Mouse (Mus musculus) heart, postnatal 4 days (tissue): Measurements from ENCODE around the gene Tmem221. TPM values are rescaled to one million over a fixed set of nuclear protein-coding genes. Genes with fewer than 3 reads are reported as not detected.

Source experiments
- DNase-seq: peaks from one replicate; pipeline ENCODE4 v3.0.0; 2021
- total RNA-seq, 2 experiments: library from RNA; stranded (reverse); gene quantifications; 2 replicates each; pipeline ENCODE4 v1.2.3; 2021

Tmem221 gene
- total RNA-seq, 2 experiments from 2014 or later: not detected

DNA sequence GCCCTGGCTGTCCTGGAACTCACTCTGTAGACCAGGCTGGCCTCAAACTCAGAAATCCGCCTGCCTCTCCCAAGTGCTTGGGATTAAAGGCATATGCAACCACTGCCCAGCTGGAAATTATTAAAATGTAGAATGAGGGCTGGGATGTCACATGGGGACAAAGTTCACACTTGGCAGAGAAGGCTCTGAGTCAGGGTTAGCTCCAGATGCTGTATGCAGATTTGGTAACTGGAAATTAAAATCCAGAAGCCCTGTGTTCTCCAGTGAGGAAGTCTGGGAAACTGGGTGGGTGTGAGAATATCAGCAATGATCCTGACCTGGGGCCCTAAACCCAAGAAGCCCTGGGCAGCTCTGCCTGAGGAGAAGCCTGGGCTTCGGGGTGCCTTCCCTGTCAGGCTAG lies 49.4 kb downstream of the Tmem221 start:
- no peak for DNase-seq

DNA sequence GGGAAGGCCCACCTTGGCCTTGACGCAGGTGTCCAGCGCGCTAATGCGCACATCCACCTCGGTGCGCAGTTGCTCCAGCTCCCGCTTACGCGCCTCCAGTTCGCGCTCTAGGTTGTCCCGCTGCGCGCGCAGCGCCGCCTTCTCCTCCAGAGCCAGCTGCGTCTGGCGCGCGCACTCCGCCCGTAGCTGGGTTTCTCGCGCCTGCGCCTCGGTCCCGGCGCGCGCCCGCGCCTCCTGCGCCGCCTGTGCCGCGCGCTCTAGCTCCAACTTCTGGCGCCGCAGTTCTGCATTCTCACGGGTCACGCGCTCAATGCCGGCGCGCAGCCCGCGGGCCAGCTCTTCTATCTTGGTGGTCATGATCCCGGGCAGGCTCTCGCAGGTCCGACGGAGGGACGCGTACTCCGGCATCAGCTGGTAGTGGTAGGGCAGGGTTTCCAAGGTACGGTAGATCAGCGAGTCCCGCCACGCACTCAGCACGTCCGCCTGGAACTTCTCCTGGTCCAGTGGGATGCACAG lies 51.0 kb downstream of the Tmem221 start:
- DNase-seq: peak; percentile 82

DNA sequence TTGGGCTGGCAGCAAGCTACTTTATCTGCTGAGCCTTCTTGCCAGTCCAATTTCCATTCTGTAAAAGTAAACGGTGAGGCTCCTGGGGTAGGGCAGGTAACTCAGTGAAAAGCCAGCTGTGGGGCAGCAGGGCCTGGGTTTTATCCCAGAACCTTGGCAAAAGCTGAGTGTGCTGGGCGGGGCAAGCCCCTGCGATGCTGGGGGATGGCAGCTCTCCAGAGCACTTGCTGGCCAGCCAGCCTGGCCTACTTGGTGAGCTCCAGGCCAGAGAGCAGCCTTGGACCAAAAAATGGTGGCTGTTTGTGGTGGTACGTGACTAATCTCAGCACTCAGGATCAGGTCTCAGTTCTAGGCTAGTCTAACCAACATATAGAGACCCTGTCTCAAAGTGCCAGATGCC lies 52.7 kb downstream of the Tmem221 start:
- DNase-seq: no peak

DNA sequence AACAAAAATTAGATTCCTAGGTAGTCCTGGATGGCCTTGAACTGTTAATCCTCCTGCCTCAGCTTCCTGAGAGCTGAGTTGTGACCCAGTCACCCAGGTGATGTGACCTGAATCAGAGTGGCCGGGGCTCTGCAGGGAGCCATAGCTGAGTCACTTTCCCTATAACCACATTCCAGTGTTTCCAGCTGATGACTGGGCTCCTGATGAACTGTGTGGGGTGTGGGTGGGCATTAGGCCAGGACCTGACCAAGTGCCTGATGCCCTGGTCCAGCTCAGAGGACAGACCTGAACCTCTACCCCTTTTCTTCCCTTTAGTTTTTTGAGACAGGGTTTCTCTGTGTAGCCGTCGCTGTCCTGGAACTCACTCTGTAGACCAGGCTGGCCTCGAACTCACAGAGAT lies 53.3 kb downstream of the Tmem221 start:
- DNase-seq: no peak

DNA sequence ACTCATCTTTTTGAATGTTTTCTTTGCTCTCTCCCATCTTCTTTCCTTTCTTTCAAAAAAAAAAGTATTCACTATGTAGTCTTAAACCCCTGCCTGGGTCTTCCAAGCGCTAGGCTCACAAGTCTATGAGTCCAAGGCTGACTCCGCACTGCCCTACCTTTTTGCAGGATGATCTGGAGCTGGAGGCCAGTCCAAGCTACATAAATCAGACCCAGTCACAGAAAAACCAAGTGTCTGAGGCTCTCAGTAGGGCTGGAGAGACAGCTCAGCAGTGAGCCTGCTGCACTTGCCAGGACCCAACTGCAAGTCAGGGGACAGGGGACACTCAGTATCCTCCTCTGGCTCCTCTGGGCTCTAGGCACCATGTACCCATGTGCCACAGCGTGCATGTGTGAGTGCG lies 54.3 kb downstream of the Tmem221 start:
- no peak for DNase-seq

Other genes with a start within 250 kb of the Tmem221 start
- 100 to 1,000 TPM in 1 of 2 experiments, 10 to 100 TPM in 1; 99.4 to 106 TPM for gene Use1, start 192.0 kb downstream of the Tmem221 start, total RNA-seq
- gene Ocel1, start 187.6 kb downstream of the Tmem221 start, total RNA-seq: 1 to 10 TPM; 7.9 to 9.9 TPM
- gene Nr2f6, start 176.9 kb downstream of the Tmem221 start, total RNA-seq: 10 to 100 TPM; 64.9 to 66.4 TPM
- 10 to 100 TPM; 27.2 to 27.9 TPM for gene Ushbp1, start 163.1 kb downstream of the Tmem221 start, total RNA-seq
- gene Babam1, start 162.0 kb downstream of the Tmem221 start, total RNA-seq: 10 to 100 TPM; 69.4 to 70.7 TPM
- 1 to 10 TPM; 9.8 TPM for gene Ankle1, start 152.9 kb downstream of the Tmem221 start, total RNA-seq
- gene Abhd8, start 95.2 kb downstream of the Tmem221 start, total RNA-seq: 10 to 100 TPM; 37.7 to 39.3 TPM
- 100 to 1,000 TPM in 1 of 2 experiments, 10 to 100 TPM in 1; 96.0 to 107 TPM for gene Mrpl34, start 93.9 kb downstream of the Tmem221 start, total RNA-seq
- gene Dda1, start 89.7 kb downstream of the Tmem221 start, total RNA-seq: 10 to 100 TPM; 42.0 to 46.2 TPM
- gene Ano8, start 72.9 kb downstream of the Tmem221 start, total RNA-seq: 10 to 100 TPM; 13.5 to 15.4 TPM
- gene Gtpbp3, start 70.8 kb downstream of the Tmem221 start, total RNA-seq: 10 to 100 TPM; 17.8 to 20.1 TPM
- gene Plvap, start 47.1 kb downstream of the Tmem221 start, total RNA-seq: 10 to 100 TPM; 35.8 to 43.2 TPM
- gene Ccdc194, start 33.2 kb downstream of the Tmem221 start, total RNA-seq: under 1 TPM; 0.14 to 0.29 TPM
- 10 to 100 TPM; 12.8 to 13.8 TPM for gene Bst2, start 21.4 kb downstream of the Tmem221 start, total RNA-seq
- gene Mvb12a, start 15.9 kb downstream of the Tmem221 start, total RNA-seq: 10 to 100 TPM; 31.6 to 32.4 TPM
- not detected for gene Nxnl1, start 7.7 kb upstream of the Tmem221 start, total RNA-seq
- 10 to 100 TPM; 77.0 to 80.3 TPM for gene Slc27a1, start 10.0 kb upstream of the Tmem221 start, total RNA-seq
- 10 to 100 TPM; 92.0 to 95.5 TPM for gene Pgls, start 33.3 kb upstream of the Tmem221 start, total RNA-seq
- gene Fam129c, start 38.8 kb upstream of the Tmem221 start, total RNA-seq: 1 to 10 TPM; 1.3 to 2.3 TPM
- 10 to 100 TPM; 48.0 to 50.3 TPM for gene Colgalt1, start 52.1 kb upstream of the Tmem221 start, total RNA-seq
- 1 to 10 TPM; 1.3 to 1.4 TPM for gene Unc13a, start 112.9 kb upstream of the Tmem221 start, total RNA-seq
- 10 to 100 TPM; 15.8 TPM for gene Jak3, start 117.4 kb upstream of the Tmem221 start, total RNA-seq
- gene Insl3, start 130.3 kb upstream of the Tmem221 start, total RNA-seq: 1 to 10 TPM; 6.6 to 6.9 TPM
- 1 to 10 TPM; 7.5 to 7.6 TPM for gene B3gnt3, start 142.9 kb upstream of the Tmem221 start, total RNA-seq
- 1 to 10 TPM; 1.6 to 2.4 TPM for gene Fcho1, start 166.8 kb upstream of the Tmem221 start, total RNA-seq